Comparison of ENCODE assay signal across 8 mouse cellular contexts in the genomic region with DNA sequence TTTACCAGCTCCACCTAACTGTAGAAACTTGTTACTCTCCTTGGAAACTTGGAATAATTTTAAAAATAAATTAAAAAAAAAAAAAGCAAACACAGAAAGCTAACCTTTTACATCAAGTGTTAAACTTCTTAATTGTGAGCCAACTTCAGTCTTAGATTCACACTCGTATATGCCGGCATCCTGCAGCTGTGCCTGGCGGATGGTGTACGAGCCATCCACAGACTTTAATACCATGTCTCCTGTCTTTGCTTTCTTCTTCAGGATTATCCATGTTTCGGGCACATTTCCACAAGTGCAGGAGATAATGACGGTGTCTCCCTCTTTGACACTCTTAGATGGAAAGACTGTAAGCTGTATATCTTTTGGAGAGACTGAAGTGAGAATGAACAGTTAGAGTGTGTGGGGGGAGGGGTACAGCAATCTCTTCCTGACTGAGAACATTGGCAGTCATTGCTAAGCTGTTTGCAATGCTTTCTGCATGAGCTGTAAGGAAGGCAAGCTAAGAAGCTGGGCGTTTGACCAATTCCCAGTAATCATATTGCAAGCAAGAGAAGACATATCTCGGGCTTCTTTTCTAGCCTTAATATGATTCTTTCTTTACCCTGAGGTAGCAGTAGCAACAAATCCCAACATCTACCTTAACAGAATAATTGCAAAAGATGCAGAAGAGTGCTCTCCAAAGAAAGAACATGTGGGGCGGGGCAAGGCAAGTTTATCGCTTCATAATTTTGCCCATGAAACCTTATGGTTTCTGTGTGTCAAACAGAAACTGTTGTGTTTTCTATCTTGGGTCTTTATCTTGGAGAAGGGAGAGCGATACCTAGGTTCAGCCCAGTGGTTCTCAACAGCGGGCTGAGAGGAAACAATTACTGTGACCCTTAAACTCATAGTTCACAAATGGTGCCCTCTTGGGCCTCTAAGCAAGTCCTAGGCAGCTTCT. TPM values are rescaled to one million over a fixed set of nuclear protein-coding genes. Genes with fewer than 3 reads are reported as not detected.
DNase-seq lines count a peak whose midpoint lies in the region; ATAC-seq and TF ChIP-seq lines count a peak whose summit lies in the region.

No protein-coding gene starts in this region.

- DNase-seq in frontal cortex, postnatal 10 days (ENCODE audit: low spot score in 2 of 2) = peak; percentile 22 to 29
- DNase-seq in frontal cortex, postnatal 14 days (ENCODE audit: low spot score in 2 of 2) = no peak
- DNase-seq in Patski (ENCODE audit: low read depth, low spot score) = peak; percentile 51
- peak; percentile 5 to 23 for DNase-seq in gastrocnemius, adult 8-10 months (ENCODE audit: low spot score in 2 of 2)
- DNase-seq in hindbrain, embryonic 14.5 days (ENCODE audit: low spot score) = no peak
- DNase-seq in lung, postnatal 10 days = peak; percentile 73
- no peak for DNase-seq in thymus, postnatal 14 days

- no peak for TF ChIP-seq CTCF in Patski (IDR thresholded peaks at IDR 0.05)

- no peaks in the 10 kb centered on the region for H3K9me3 ChIP-seq in hindbrain, embryonic 14.5 days (ENCODE audit: control insufficient read depth, low read length)

- in situ Hi-C loops in Patski (cut with MboI; ENCODE audit: low pct_unique_long_range_greater_than_20kb) = no loop called here

- POLR2A ChIA-PET in Patski (lab: Charles Lee) = interaction anchor here (0.6 to 1.3 kb wide), 4 partner anchors 11 to 199 kb away, joined by 3 to 5 read pairs (median 4); no protein-coding TSS in a partner anchor

- H3K36me3 ChIP-seq in hindbrain, embryonic 14.5 days (replicated peaks; ENCODE audit: control insufficient read depth, insufficient read depth) = no peaks in the 10 kb centered on the region

- WGBS in hindbrain, embryonic 14.5 days = 57% methylated on average over 12 of the region's 12 CpGs

- peak; percentile 76 for ATAC-seq in Patski
- no peak for ATAC-seq in hindbrain, embryonic 14.5 days (ENCODE audit: low FRiP score)
- no peak for ATAC-seq in megakaryocyte progenitor cell, adult 5-6 weeks (replicated peaks; ENCODE audit: poor library complexity)

- no peak overlapping the region for H3K4me3 ChIP-seq in hindbrain, embryonic 14.5 days (replicated peaks; ENCODE audit: low read length)

- H3K27ac ChIP-seq in hindbrain, embryonic 14.5 days = no peak overlapping the region

- CTCF ChIA-PET in Patski (lab: Charles Lee) = interaction anchor here (0.8 to 3.0 kb wide), 13 partner anchors 9 to 298 kb away, joined by 3 to 10 read pairs (median 3); no protein-coding TSS in a partner anchor

- H3K9ac ChIP-seq in hindbrain, embryonic 14.5 days = no peak overlapping the region

- no peaks in the 10 kb centered on the region for H3K27me3 ChIP-seq in Patski
- H3K27me3 ChIP-seq in hindbrain, embryonic 14.5 days (ENCODE audit: control insufficient read depth, insufficient read depth, low read length) = no peaks in the 10 kb centered on the region

- H3K4me1 ChIP-seq in hindbrain, embryonic 14.5 days (replicated peaks; ENCODE audit: control insufficient read depth, insufficient read depth, low read length) = peaks cover 6% of the 10 kb centered on the region

- H3K4me2 ChIP-seq in hindbrain, embryonic 14.5 days (replicated peaks) = peak overlapping the region; percentile 10; the same call in 1 of the 2 replicates

RNA-seq across cellular contexts. Expression of a gene that starts 15.0 kb away (rescaled TPM):
- polyA plus RNA-seq in Patski (2021) = 20.4 TPM
- total RNA-seq in gastrocnemius, adult 8-10 months (2022) = 1 to 10 TPM; 1.4 to 2.3 (median 2.0) TPM
- polyA plus RNA-seq in hindbrain, embryonic 14.5 days (2014; fragmentation: Nextera tagmentation; extraction: Ambion mirVana) = 36.9 and 41.5 TPM in 2 replicates
- 28.2 and 42.0 TPM in 2 replicates for total RNA-seq in megakaryocyte progenitor cell, adult 5-6 weeks (2015)
- 22.9 and 32.7 TPM in 2 replicates for total RNA-seq in megakaryocyte progenitor cell, adult 5-6 weeks (2017)

Comparison
In these comparisons a context has a peak if more than half of its experiments do, and no peak if none do; other contexts are left out.
1. DNase-seq: peak in frontal cortex, postnatal 10 days (2 of 2), Patski (single experiment), gastrocnemius, adult 8-10 months (2 of 2) and lung, postnatal 10 days (single experiment); none in frontal cortex, postnatal 14 days (0 of 2), hindbrain, embryonic 14.5 days (single experiment) and thymus, postnatal 14 days (single experiment).
2. RNA of a gene that starts 15.0 kb away (total RNA-seq): 22.9 to 42.0 TPM in megakaryocyte progenitor cell, adult 5-6 weeks; 1.4 to 2.3 TPM in gastrocnemius, adult 8-10 months; every median in the first group is over 4 times any median in the second.